Mouse (Mus musculus) granulocyte monocyte progenitor cell, adult 5-6 weeks (primary cell): ENCODE measurements around the gene Adcy2. TPM values are rescaled to one million over a fixed set of nuclear protein-coding genes. Genes with fewer than 3 reads are reported as not detected.

ENCODE experiments used
- ATAC-seq: replicated peaks from 2 replicates; pipeline ENCODE4 v1.8.0; 2016; ENCODE audit warnings: mild to moderate bottlenecking, moderate TSS enrichment, inconsistent platforms; ENCODE audit not compliant: poor library complexity, severe bottlenecking
- total RNA-seq, 2 experiments: library from RNA; stranded (forward) in 1 of 2; stranded (reverse) in 1 of 2; fragments of 200-712, 200-1000 nt in 1 of 2; fragments of >200 nt in 1 of 2; fragmentation: Nextera tagmentation in 1 of 2; gene quantifications; 2 replicates each; pipeline ENCODE4 v1.2.3; 2014 to 2017

Adcy2 gene
- total RNA-seq (2014; fragmentation: Nextera tagmentation) (not detected in 2 replicates), total RNA-seq (2017) (not detected in 2 replicates)

DNA sequence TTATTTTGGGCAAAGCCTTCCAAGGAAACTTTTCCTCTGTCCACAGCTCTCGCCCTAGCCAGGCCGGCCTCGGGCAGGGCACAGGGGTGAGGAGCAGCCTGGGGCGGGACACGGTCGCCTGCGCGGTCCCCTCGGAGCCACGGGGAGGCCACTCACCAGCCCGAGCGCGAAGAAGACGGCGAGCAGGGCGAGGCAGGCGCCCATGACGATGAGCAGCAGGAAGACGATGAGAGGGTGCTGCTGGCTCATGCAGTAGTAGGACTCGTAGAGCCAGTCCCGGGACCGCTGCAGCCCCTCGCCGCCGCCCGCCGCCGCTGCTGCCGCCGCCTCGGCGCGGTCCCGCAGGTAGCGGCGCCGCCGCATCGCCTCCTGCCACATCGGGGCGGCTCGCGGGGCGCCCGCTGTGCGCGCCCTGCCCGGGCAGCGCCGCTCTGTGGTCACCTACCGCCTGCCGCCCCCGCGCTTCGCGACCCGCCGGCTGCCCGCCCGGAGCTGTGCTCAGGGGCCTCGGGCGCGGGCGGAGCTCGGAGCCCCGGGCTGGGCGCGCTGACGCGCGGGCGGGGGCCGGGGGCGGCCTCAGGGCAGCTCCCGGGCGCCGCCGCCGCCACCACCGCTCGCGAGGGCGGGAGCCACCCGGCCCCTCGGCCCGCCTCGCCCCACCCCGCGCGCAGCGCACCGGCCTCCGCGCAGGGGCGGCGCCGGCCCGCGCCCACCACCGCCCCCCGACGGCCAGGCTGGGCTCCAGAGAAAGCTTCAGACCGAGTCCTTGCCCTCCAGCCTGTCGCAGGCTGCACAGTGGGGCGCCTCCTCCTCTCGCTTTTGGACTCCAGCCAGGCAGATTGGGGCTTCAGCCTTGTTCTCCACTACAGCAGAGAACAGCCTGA is at the start of gene Adcy2:
TSS of gene Adcy2 (minus strand) at position 624 of the 884 bp plus-strand sequence.
- peak; percentile 46 for ATAC-seq

- no peak for ATAC-seq
Observed at GRCm38 (mm10) chr13:69036991-69037597, 37.8 kb upstream of the Adcy2 start.

DNA sequence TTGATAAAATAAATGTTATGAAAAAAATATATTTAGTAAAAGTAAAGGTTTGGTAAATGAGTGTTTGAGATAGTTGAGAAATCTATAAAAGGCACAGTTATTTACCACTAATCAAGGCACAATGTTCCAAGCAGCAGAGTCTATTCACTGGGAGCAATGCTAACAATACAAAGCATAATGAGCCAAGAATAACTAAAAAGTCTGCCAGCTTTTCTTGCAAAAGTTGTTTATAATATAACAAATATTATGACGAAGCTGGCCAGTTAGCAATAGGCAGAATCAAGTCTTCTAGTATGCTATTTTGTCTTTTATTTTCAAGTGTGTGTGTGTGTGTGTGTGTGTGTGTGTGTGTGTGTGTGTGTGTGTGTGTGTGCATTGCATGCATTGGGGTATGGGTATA is 35.3 kb upstream of the Adcy2 start:
- no peak for ATAC-seq

DNA sequence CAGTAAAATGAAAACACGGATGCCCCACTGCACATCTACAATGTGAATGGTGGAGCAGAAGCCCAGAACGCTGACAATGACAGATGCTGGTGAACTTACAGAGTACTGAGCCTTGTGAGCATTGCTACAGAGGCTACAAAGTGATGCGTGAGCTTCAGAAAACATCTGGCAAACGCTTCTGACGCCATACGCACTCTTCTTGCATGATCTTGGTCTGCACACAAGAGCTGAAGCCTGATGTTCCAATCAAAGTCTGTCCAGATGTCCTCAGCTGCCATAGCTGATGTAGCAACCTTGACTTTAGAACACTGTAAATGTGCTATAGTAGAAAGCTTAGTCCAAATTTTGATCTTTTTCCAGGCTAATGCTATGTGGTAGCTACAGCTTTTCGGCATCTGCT is 34.2 kb upstream of the Adcy2 start:
- ATAC-seq, result no peak

- ATAC-seq, result no peak
Observed at GRCm38 (mm10) chr13:69029078-69029757, 29.9 kb upstream of the Adcy2 start.

DNA sequence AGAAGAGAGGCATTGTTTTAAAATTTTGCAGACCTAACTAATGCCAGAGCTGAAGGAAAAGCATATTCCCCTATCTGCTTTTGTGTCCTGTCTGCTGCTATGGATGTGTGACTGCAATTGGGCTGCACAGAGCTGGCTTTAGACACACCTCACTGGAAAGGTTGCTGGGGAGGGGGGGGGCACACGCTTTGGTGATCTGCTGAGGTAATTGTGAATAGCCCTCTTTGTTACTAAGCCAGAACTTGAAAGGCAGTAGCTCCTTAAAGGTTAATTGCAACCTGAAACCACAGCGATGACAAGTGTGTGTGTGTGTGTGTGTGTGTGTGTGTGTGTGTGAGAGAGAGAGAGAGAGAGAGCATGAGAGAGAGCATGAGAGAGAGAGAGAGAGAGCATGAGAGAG is 25.6 kb upstream of the Adcy2 start:
- ATAC-seq, result no peak

DNA sequence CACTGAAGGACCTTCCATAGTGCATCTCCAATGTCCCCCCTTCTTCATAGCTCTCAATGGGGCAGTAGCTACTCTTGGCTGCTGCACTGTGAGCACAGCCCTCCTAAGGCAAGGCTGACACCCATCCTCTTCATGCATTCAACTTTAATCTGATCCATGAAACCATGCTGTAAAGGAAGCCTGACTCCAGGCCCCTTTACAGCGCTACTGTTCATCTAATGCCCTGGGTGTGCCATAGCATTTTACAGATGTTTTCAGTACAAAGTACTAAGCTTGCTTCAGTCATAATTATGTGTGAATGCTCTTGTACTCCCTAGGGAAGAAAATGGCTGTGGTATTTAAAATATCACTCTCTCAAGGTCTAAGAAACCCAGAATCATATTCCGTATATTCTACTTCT is 23.9 kb upstream of the Adcy2 start:
- ATAC-seq, result no peak

GRCm38 (mm10) chr13:69020574-69020973 is 21.2 kb upstream of the Adcy2 start:
- ATAC-seq, result no peak

DNA sequence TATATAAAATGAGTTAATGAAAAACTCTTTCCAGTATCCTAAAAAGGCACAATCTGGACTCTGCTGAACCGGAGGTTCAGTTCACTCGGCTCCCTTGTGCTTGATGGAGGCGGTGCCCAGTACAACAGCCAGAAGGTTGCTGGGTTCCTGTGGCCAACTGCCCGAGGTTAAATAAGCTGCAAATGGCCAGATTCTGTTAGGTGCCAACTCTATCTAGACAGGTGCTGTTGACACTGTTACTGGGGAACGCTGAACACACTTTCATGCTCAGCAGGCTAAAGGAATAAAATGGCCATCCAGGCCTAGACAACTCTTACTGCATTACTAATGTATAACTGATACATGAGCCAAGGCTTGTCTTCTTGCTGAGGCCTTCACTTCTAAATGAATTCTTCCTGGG is 7.6 kb upstream of the Adcy2 start:
- ATAC-seq, result no peak

- no peak for ATAC-seq
Observed at GRCm38 (mm10) chr13:69006091-69006490, 6.8 kb upstream of the Adcy2 start.

DNA sequence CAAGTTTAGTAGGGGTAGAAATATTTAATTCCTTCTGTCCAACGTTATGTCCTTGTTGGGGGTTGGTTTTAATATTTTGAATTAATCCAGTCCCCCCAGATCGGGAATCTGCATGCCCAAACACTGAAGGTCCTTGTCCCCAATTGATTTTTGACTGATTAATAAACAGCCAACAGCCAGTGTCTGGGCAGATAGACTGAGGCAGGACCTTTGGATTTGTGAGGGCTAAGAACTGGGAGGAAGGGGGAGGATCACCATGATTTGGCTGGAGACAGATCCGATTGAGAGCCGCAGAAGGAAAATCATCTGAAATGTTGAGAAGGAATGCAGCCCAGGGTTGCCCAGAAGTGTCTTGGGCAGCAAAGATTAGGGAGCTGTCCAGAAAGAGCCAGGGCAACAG is 5.1 kb upstream of the Adcy2 start:
- no peak for ATAC-seq

DNA sequence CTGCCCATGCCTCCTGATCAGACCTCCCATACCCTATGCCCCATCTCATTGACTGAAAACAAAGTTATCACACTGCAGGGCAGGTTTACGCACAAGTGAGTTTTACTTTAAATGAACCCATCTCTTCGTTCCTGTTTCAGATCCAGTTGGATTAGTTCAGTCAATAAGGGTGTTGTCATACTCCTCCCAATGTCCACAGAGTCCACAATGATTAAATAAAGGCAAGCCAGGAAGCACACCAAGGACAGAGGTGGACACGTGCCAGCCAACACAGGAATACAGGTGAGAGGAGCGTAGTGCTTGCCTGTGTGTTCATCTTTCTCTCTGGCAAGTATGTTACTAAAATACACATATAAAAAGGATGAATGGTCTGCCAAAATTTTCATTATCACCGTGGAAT is 3.3 kb upstream of the Adcy2 start:
- ATAC-seq, result no peak

DNA sequence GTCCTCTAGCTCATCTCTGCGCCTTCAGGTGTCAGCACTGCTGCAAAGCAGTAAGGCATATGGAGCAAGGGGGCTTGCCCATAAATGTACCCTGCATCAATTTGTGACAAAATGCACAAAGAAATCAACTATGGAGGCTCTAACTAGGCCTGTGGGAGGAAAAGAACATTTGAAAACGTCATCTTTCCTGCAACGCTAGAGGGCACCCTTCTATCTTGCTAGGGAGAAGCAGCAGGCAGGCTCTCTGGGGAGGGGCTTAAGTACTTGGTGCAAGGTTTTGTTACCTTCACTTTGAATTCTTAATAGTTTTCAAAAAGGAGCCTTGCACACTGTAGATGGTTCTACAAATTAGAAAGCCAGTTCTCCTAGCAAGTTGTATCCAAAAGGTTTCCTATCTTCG is 2.8 kb upstream of the Adcy2 start:
- ATAC-seq, result peak; percentile 59

DNA sequence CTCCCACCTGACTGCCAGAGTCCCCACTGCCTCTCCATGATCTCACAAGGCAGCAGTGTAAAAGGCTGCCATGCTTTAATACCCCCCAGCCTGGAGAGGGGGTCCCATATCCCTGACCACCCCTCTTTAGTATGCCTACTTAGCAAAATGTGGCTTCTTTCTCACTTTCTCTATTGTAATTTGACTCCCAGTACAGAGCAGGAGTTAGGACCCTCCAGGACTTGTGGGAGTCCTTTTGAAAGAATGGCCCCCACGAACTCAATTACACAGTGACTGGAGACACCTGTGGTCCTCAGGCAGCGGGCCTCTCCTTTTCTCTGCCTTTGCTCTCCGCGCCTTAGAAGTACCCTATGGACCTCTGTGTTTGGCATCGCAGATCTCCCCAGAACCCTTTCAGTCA is 485 bp upstream of the Adcy2 start:
- ATAC-seq, result no peak

- ATAC-seq, result peak; percentile 23; the same call in 1 of the 2 replicates
Observed at GRCm38 (mm10) chr13:68998558-68998917, 803 bp downstream of the Adcy2 start.

- ATAC-seq, result no peak
Observed at GRCm38 (mm10) chr13:68997821-68998551, 1.4 kb downstream of the Adcy2 start.

DNA sequence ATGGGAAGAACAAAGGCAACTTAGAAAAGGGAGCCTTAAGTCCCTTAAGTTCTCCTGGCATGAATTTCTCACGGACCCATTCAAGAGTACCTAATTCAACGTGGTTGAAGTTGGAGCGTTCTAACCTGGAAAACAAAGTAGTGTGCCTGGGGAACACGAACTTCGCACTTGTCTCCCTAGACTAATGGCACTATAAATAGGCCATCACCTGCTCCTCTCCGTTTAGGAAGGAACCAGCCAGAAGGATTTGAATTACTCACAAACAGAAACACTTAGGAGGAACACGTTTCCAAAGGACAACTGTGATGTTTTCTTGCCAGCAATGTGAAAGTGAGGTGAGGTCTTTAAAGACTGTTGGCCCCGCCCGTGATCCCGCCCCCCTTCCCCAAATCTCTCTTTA is 2.0 kb downstream of the Adcy2 start:
- ATAC-seq, result no peak

GRCm38 (mm10) chr13:68996661-68997060 is 2.7 kb downstream of the Adcy2 start:
- ATAC-seq, result no peak

DNA sequence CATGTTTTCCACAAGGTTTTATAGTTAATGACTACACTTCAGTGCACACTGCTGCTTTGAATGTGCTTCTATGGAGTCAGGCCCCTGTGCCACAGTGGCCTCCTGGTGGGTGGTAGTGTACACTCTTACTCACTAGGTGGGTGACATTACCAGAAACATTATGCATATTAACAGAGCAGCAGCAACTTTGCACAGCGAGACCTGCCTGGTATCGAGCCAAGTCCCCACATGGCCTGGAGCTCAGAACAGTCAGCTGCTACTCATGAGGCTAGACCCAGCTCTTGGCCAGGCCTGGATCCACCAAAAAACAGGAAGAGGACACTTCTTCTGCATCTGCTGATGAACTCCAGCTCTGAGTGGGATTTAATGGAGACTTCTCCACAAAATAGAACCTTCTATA is 13.6 kb downstream of the Adcy2 start:
- ATAC-seq, result no peak

GRCm38 (mm10) chr13:68984000-68984399 is 15.3 kb downstream of the Adcy2 start:
- no peak for ATAC-seq

DNA sequence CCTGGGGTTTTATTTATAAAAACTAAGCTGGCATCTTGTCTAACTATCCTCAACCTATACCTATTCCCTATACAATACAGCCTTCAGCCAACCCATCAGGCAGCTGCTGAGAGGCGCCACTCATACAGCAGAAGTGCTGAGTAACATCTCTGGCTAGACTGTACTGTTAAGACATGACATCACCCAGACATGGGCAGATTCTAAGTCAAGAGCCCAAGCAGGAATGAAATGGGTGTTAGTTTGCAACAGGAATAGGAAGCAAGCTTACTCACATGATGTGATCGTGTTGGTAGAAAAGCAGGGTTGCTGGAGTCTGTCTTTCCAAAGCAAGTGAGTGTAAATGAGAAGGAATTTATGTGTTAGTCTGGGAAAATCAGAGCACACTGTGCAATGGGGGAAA is 18.3 kb downstream of the Adcy2 start:
- no peak for ATAC-seq
